Mouse (Mus musculus): ENCODE results near the gene Stx1a.

- TF ChIP-seq POLR2A (IDR thresholded peaks at IDR 0.05; ENCODE audit: insufficient read depth, low read length) (no peak), EP300 (IDR thresholded peaks at IDR 0.05; ENCODE audit: insufficient read depth, low read depth, low read length) (no peak)
These were observed 47.1 kb upstream of the Stx1a start for GRCm38 (mm10) chr5:134976164-134976563.
